Mouse (Mus musculus): ENCODE measurements around the gene Sergef.
"Not testable (repeated sequence)": the region's sequence is repeated elsewhere in the genome, so short reads cannot be mapped to it uniquely, and the experiment has no call there.

Sergef gene

GRCm38 (mm10) chr7:46575897-46576296, 63.7 kb downstream of the Sergef start:
- DNase-seq (ENCODE audit: low spot score): no peak

- DNase-seq (ENCODE audit: low spot score): no peak
These were observed 66.6 kb downstream of the Sergef start for GRCm38 (mm10) chr7:46572803-46573594.

GRCm38 (mm10) chr7:46569509-46569908, 70.1 kb downstream of the Sergef start:
- not testable (repeated sequence) for DNase-seq (ENCODE audit: low spot score)

- DNase-seq (ENCODE audit: low spot score): no peak
These were observed 73.1 kb downstream of the Sergef start for GRCm38 (mm10) chr7:46566318-46567007.

GRCm38 (mm10) chr7:46565374-46565773, 74.2 kb downstream of the Sergef start:
- no peak for DNase-seq (ENCODE audit: low spot score)

GRCm38 (mm10) chr7:46563801-46564200, 75.8 kb downstream of the Sergef start:
- no peak for DNase-seq (ENCODE audit: low spot score)

- DNase-seq (ENCODE audit: low spot score): no peak
These were observed 79.5 kb downstream of the Sergef start for GRCm38 (mm10) chr7:46560061-46560460.

GRCm38 (mm10) chr7:46559643-46560042, 80.0 kb downstream of the Sergef start:
- DNase-seq (ENCODE audit: low spot score): no peak

GRCm38 (mm10) chr7:46559006-46559405, 80.6 kb downstream of the Sergef start:
- DNase-seq (ENCODE audit: low spot score): no peak

GRCm38 (mm10) chr7:46557996-46558395, 81.6 kb downstream of the Sergef start:
- DNase-seq (ENCODE audit: low spot score): no peak

- DNase-seq (ENCODE audit: low spot score): no peak
These were observed 82.2 kb downstream of the Sergef start for GRCm38 (mm10) chr7:46557387-46557786.

- DNase-seq (ENCODE audit: low spot score): no peak
These were observed 83.1 kb downstream of the Sergef start for GRCm38 (mm10) chr7:46556358-46557118.

GRCm38 (mm10) chr7:46555731-46556130, 83.9 kb downstream of the Sergef start:
- DNase-seq (ENCODE audit: low spot score): no peak

- DNase-seq (ENCODE audit: low spot score): no peak
These were observed 84.8 kb downstream of the Sergef start for GRCm38 (mm10) chr7:46554855-46555254.

GRCm38 (mm10) chr7:46554003-46554402, 85.6 kb downstream of the Sergef start:
- no peak for DNase-seq (ENCODE audit: low spot score)

- no peak for DNase-seq (ENCODE audit: low spot score)
These were observed 87.5 kb downstream of the Sergef start for GRCm38 (mm10) chr7:46551935-46552752.

GRCm38 (mm10) chr7:46551173-46551572, 88.4 kb downstream of the Sergef start:
- DNase-seq (ENCODE audit: low spot score): no peak

- no peak for DNase-seq (ENCODE audit: low spot score)
These were observed 91.5 kb downstream of the Sergef start for GRCm38 (mm10) chr7:46548124-46548523.

- DNase-seq (ENCODE audit: low spot score): no peak
These were observed 92.0 kb downstream of the Sergef start for GRCm38 (mm10) chr7:46547642-46548041.

- DNase-seq (ENCODE audit: low spot score): no peak
These were observed 93.1 kb downstream of the Sergef start for GRCm38 (mm10) chr7:46546539-46546938.

- peak; percentile 30 for DNase-seq (ENCODE audit: low spot score)
These were observed 95.4 kb downstream of the Sergef start for GRCm38 (mm10) chr7:46544195-46544641.

GRCm38 (mm10) chr7:46542117-46542516, 97.5 kb downstream of the Sergef start:
- DNase-seq (ENCODE audit: low spot score): no peak

All from layer of hippocampus, adult 9-10 months (tissue).